Mouse (Mus musculus) thymus, adult 2 months (tissue): ENCODE data around the gene Heca. TPM values are rescaled to one million over a fixed set of nuclear protein-coding genes. Genes with fewer than 3 reads are reported as not detected.
A peak's percentile ranks its signal among the peaks of the same experiment; 100 is the strongest.

Experiments
- DNase-seq: peaks from one replicate; pipeline ENCODE4 v3.0.0; 2021
- H3K27ac ChIP-seq: fragments of 200-500 bp; 2 replicates; pipeline ENCODE4 v1.5.1; 2012; ENCODE audit warnings: low read length, control low read depth; ENCODE audit not compliant: control insufficient read depth, insufficient read depth
- H3K27me3 ChIP-seq: fragments of 200-500 bp; 2 replicates; pipeline ENCODE4 v1.6.1; 2012; ENCODE audit warnings: mild to moderate bottlenecking, low read length, moderate library complexity, mixed read lengths; ENCODE audit not compliant: control insufficient read depth, insufficient read depth
- H3K36me3 ChIP-seq: fragments of 200-500 bp; 2 replicates; pipeline ENCODE4 v1.6.1; 2012; ENCODE audit warnings: mild to moderate bottlenecking, low read length, moderate library complexity; ENCODE audit not compliant: control insufficient read depth, insufficient read depth
- H3K4me1 ChIP-seq: fragments of 200-500 bp; replicated peaks from 2 replicates; pipeline ENCODE4 v1.6.1; 2012; ENCODE audit warnings: low read length; ENCODE audit not compliant: control insufficient read depth, insufficient read depth
- H3K4me3 ChIP-seq: fragments of 200-500 bp; 2 replicates; pipeline ENCODE4 v1.5.1; 2012; ENCODE audit warnings: mild to moderate bottlenecking, low read length, control low read depth, moderate library complexity; ENCODE audit not compliant: control insufficient read depth, insufficient read depth
- CTCF ChIP-seq: fragments of 200-500 bp; IDR thresholded peaks from 2 replicates; pipeline ENCODE4 v1.5.1; 2012; ENCODE audit warnings: mild to moderate bottlenecking, control low read depth, low read length, moderate library complexity, borderline replicate concordance; ENCODE audit not compliant: control insufficient read depth, poor library complexity, insufficient read depth; ENCODE audit errors: extremely low read depth
- POLR2A ChIP-seq: fragments of 200-500 bp; IDR thresholded peaks from 2 replicates; pipeline ENCODE4 v1.6.1; 2012; ENCODE audit warnings: mild to moderate bottlenecking, low read length, control low read depth, moderate library complexity; ENCODE audit not compliant: control insufficient read depth, poor library complexity, insufficient read depth; ENCODE audit errors: extremely low read depth
- WGBS: fragments of 180-500 bp; shearing (Covaris S2); methylation state at CpG from one replicate; pipeline ENCODE4 v1.1.7; 2018; 5-methylcytosine and 5-hydroxymethylcytosine counted together
- polyA plus RNA-seq: library from polyadenylated mRNA; depleted of rRNA; stranded (reverse); fragments of >200 nt; gene quantifications from 2 replicates; pipeline ENCODE4 v1.2.3, GENCODE M21; 2012; rRNA removed

Heca gene
- polyA plus RNA-seq, result 34.0 and 37.9 TPM in 2 replicates

DNA sequence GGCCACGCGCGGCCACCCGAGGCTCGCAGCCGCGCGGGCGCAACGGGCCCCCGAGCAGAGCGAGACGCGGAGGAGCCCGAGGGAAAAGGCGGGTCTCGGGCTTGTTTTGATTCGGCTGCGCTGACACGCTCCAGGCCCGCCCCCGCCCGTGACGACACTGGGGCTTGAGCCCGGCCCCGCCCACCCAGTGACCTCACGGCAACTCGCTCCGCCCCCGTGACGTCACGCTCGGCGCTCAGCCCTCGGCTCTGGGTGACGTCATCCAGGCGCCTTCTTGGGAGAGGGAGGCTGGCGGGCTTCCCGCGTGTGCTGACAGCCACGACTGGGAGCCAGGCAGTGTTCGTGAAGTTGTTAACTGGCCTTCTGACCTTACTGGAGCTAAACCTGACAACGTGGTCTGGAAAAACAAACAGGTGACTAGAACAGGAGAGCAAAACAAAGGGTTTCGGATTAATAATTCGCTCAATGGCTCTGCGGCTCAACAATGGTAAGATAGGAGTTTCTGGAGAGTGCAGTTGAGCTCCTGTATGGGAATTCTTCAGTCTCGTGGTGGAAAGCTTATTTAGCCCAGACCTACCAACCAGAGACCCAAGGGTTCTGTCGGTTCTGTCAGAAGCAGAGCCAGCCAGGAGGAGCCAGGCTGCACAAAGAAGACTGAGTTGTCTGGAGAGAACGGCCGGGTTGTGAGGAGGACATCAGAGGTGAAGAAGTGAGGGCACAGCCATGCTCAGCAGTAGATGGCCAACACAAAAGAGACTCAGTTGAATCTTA, at the start of gene Heca:
TSS of gene Heca (minus strand) at position 108 of the 771 bp plus-strand sequence.
- WGBS, result 11% methylated on average over 50 of the region's 50 CpGs
- H3K27me3 ChIP-seq, result no peaks in the 10 kb centered on the region
- H3K4me1 ChIP-seq, result no peaks in the 10 kb centered on the region
- TF ChIP-seq CTCF (0 out of 2 replicates have a peak, but pooled peaks have one; percentile 13), POLR2A (peak; percentile 80)
- H3K27ac ChIP-seq, result peak within 1 kb of the TSS; percentile 66
- DNase-seq, result peak; percentile 82
- no peaks in the 10 kb centered on the region for H3K36me3 ChIP-seq
- peak within 1 kb of the TSS; percentile 99 for H3K4me3 ChIP-seq

DNA sequence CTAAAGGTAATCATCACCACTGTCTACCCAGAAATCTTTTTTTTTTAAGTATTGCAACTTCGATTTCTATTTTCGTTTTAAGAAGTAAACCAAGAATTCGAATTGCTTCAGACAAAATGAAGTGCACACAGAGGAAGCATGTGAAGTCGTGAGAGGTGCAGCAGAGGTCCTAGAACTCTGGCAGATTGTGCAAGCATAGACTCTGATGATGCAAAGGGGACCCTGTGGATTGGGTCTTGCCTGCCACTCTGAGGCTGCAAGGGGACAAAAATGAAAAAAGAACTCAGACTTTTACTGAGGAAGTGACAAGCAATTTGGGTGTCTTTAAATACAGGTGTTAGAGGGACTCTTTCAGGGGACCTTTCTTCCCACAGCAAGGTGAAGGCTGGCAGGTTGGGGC, 42.7 kb upstream of the Heca start:
- 81% methylated on average over 4 of the region's 4 CpGs for WGBS
- no peak overlapping the region for H3K4me3 ChIP-seq
- TF ChIP-seq CTCF (no peak), POLR2A (no peak)
- no peak for DNase-seq
- H3K4me1 ChIP-seq, result peaks cover 13% of the 10 kb centered on the region
- H3K27ac ChIP-seq, result no peak overlapping the region
- no peaks in the 10 kb centered on the region for H3K27me3 ChIP-seq
- no peaks in the 10 kb centered on the region for H3K36me3 ChIP-seq

DNA sequence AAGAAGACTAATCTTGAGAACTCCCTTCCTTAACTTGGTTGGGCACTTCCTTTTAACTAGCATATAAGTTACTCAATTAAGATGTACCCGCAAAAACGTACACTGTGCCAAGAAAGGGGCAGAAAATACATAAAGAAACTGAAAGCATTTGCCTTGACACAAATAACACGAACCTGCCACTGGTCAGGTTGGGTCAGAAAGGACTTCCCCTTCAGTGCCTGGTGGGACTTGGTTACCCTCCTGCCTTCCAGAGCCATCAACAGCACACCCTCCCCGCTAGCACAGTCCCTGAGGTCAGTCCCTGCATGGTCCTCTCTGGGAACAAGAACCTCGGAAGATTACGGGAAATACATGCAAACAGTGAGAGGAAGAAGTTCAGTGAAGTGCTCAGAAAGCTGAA, 41.3 kb upstream of the Heca start:
- WGBS, result 8% methylated on average over 6 of the region's 6 CpGs
- H3K27ac ChIP-seq, result peak overlapping the region; percentile 43; the same call in 1 of the 2 replicates
- DNase-seq, result no peak
- peaks cover 13% of the 10 kb centered on the region for H3K4me1 ChIP-seq
- H3K4me3 ChIP-seq, result peak overlapping the region; percentile 26
- H3K36me3 ChIP-seq, result no peaks in the 10 kb centered on the region
- TF ChIP-seq CTCF (no peak), POLR2A (no peak)
- H3K27me3 ChIP-seq, result no peaks in the 10 kb centered on the region

- Histone ChIP-seq H3K4me3 (no peak overlapping the region), H3K36me3 (no peaks in the 10 kb centered on the region), H3K27ac (peak overlapping the region; percentile 68), H3K27me3 (no peaks in the 10 kb centered on the region), H3K4me1 (peaks cover 13% of the 10 kb centered on the region)
- TF ChIP-seq POLR2A (no peak), CTCF (no peak)
- 56% methylated on average over 8 of the region's 8 CpGs for WGBS
- DNase-seq, result peak; percentile 13
Measured at GRCm38 (mm10) chr10:17987823-17988423, 40.1 kb upstream of the Heca start.

DNA sequence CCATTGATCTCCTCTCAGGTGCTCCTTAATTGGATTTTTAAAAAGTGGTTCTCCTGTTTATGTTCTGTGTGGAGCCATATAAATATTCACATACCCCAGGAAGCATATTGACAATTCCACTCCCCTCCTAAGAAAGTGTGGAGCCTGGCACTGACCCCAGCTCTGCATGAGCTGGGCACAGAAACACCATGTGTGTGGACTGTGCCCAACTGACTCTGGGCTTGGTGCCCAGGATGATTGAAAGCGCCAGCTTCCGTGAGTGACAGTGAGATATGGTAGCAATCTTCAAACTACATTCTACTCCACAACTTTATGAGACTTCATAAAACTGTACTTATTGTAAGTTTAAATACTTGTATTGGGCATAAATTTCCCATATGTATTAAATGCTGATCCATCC, 35.4 kb upstream of the Heca start:
- Histone ChIP-seq H3K27ac (no peak overlapping the region), H3K36me3 (no peaks in the 10 kb centered on the region), H3K27me3 (no peaks in the 10 kb centered on the region), H3K4me3 (no peak overlapping the region), H3K4me1 (peaks cover 2% of the 10 kb centered on the region)
- no peak for DNase-seq
- TF ChIP-seq CTCF, result no peak
- TF ChIP-seq POLR2A, result no peak
- WGBS, result 99% methylated on average over 2 of the region's 2 CpGs

GRCm38 (mm10) chr10:17966090-17966489, 18.2 kb upstream of the Heca start:
- no peaks in the 10 kb centered on the region; the same call in 1 of the 2 replicates for H3K4me1 ChIP-seq
- 36% methylated on average over 4 of the region's 4 CpGs for WGBS
- H3K27me3 ChIP-seq, result no peaks in the 10 kb centered on the region
- no peak for DNase-seq
- H3K36me3 ChIP-seq, result no peaks in the 10 kb centered on the region
- TF ChIP-seq POLR2A, result no peak
- TF ChIP-seq CTCF, result no peak
- no peak overlapping the region for H3K27ac ChIP-seq
- no peak overlapping the region for H3K4me3 ChIP-seq

DNA sequence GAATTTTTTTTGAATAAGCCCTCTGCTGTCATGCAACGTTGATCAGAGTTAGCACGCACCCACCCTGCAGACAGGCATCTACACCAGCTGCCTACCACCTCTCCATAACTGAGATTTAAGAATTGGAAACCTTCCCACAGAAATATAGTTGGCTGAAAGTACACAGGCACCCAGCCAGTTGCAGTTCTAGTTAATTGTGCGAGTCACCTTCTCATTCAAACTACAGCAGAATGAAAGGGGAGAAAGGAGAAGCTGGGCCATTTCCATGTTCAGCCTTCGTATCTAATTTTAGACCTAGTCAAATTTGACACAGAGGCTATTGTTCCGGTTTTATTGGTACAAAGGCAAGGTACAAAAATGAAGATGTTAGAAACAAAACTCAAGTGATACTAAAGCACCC, 2.9 kb upstream of the Heca start:
- Histone ChIP-seq H3K36me3 (no peaks in the 10 kb centered on the region), H3K4me1 (no peaks in the 10 kb centered on the region), H3K4me3 (no peak overlapping the region), H3K27me3 (no peaks in the 10 kb centered on the region), H3K27ac (no peak overlapping the region)
- TF ChIP-seq CTCF, result no peak
- whole genome bisulfite sequencing, result 46% methylated on average over 5 of the region's 5 CpGs
- no peak for DNase-seq
